Mouse (Mus musculus) midbrain, embryonic 14.5 days (tissue): ENCODE data around the gene Polr3gl. TPM values are rescaled to one million over a fixed set of nuclear protein-coding genes. Genes with fewer than 3 reads are reported as not detected.

Experiments
- ATAC-seq: fragments of 200-750 bp; cut with Nextera tagmentation; 2 replicates; pipeline ENCODE4 v1.8.0; 2017; ENCODE audit warnings: moderate number of reproducible peaks, moderate library complexity; ENCODE audit not compliant: low FRiP score, low TSS enrichment
- DNase-seq: peaks from one replicate; pipeline ENCODE4 v3.0.0-alpha.2; 2015
- H3K27ac ChIP-seq: fragments of 300-500 bp; sonication (generic); replicated peaks from 2 replicates; pipeline ENCODE4 v1.5.1; 2014; ENCODE audit warnings: mild to moderate bottlenecking, low read depth, low read length, moderate library complexity
- H3K27me3 ChIP-seq: fragments of 300-500 bp; sonication (generic); 2 replicates; pipeline ENCODE4 v1.6.1; 2014; ENCODE audit warnings: low read length, control low read depth, mixed read lengths; ENCODE audit not compliant: control insufficient read depth, insufficient read depth
- H3K36me3 ChIP-seq: fragments of 300-500 bp; sonication (generic); 2 replicates; pipeline ENCODE4 v1.6.1; 2014; ENCODE audit warnings: low read length, control low read depth; ENCODE audit not compliant: control insufficient read depth, insufficient read depth
- H3K4me1 ChIP-seq: fragments of 300-500 bp; sonication (generic); 2 replicates; pipeline ENCODE4 v1.6.1; 2014; ENCODE audit warnings: mild to moderate bottlenecking, antibody characterized with exemption, low read length, control low read depth; ENCODE audit not compliant: control insufficient read depth, insufficient read depth
- H3K4me2 ChIP-seq: fragments of 300-500 bp; sonication (generic); 2 replicates; pipeline ENCODE4 v1.6.1; 2014; ENCODE audit warnings: mild to moderate bottlenecking, low read length, moderate library complexity
- H3K4me3 ChIP-seq: fragments of 300-500 bp; sonication (generic); replicated peaks from 2 replicates; pipeline ENCODE4 v1.5.1; 2014; ENCODE audit warnings: low read depth, low read length
- H3K9ac ChIP-seq: fragments of 300-500 bp; sonication (generic); replicated peaks from 2 replicates; pipeline ENCODE4 v1.6.1; 2014; ENCODE audit warnings: mild to moderate bottlenecking, low read length, moderate library complexity
- H3K9me3 ChIP-seq: fragments of 300-500 bp; sonication (generic); 2 replicates; pipeline ENCODE4 v1.6.1; 2016; ENCODE audit warnings: low read length, control low read depth, mixed read lengths; ENCODE audit not compliant: control insufficient read depth
- WGBS: fragments of 180-500 bp; shearing (Covaris S2); extraction: QIAGEN DNeasy Blood & Tissue Kit; methylation state at CpG from one replicate; pipeline ENCODE4 v1.1.7; 2014; 5-methylcytosine and 5-hydroxymethylcytosine counted together
- polyA plus RNA-seq: library from polyadenylated mRNA; unstranded; fragments of >200 nt; fragmentation: Nextera tagmentation; extraction: Ambion mirVana; gene quantifications from 2 replicates; pipeline ENCODE4 v1.2.1, GENCODE M21; 2014

The Polr3gl gene
- polyA plus RNA-seq, 1 experiment from 2014 or later: 17.1 TPM

DNA sequence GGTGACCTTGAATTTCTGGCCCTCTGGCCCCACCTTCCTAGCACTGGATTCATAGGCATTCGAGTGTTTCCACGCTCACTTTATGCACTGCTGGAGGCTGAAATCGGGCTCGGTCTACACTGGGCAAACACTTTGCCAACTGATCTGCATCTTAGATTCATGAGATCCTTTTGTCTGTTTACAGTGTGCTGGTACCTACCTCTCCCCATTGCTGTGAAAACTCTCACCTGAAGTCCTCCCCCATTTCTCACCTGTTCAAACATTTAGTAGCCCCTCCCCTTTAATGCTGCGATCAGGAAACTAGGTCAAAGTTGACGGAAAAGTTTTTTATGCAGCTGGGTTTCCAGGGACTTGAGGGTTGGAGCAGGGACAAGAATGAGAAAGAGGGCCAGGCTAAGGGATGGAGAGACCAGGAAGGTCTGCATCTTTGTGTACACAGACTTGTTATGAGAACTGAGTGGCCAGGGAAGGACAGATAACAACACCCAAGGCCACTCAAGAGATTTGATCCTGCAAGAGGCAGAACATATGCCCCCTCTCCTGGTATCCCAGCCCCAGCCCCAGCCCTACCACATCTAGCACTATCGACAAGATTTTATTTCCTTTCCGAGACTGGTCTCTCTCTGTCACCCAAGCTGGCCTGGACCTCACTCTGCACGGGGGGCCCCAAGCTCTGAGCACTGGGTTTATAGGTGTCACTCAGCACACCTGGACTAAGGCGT is 29.9 kb downstream of the Polr3gl start:
- H3K27ac ChIP-seq: no peak overlapping the region
- WGBS: 83% methylated on average over 10 of the region's 10 CpGs

GRCm38 (mm10) chr3:96563267-96563666 is 30.7 kb downstream of the Polr3gl start:
- DNase-seq: no peak

More for the DNA sequence above, 29.9 kb downstream of the Polr3gl start:
- peaks cover 27% of the 10 kb centered on the region for H3K4me1 ChIP-seq
- no peak overlapping the region for H3K4me2 ChIP-seq
- DNase-seq: no peak
- ATAC-seq: no peak
- no peaks in the 10 kb centered on the region for H3K27me3 ChIP-seq
- H3K4me3 ChIP-seq: no peak overlapping the region
- H3K9me3 ChIP-seq: no peaks in the 10 kb centered on the region
- H3K9ac ChIP-seq: no peak overlapping the region
- peaks cover 22% of the 10 kb centered on the region for H3K36me3 ChIP-seq

DNA sequence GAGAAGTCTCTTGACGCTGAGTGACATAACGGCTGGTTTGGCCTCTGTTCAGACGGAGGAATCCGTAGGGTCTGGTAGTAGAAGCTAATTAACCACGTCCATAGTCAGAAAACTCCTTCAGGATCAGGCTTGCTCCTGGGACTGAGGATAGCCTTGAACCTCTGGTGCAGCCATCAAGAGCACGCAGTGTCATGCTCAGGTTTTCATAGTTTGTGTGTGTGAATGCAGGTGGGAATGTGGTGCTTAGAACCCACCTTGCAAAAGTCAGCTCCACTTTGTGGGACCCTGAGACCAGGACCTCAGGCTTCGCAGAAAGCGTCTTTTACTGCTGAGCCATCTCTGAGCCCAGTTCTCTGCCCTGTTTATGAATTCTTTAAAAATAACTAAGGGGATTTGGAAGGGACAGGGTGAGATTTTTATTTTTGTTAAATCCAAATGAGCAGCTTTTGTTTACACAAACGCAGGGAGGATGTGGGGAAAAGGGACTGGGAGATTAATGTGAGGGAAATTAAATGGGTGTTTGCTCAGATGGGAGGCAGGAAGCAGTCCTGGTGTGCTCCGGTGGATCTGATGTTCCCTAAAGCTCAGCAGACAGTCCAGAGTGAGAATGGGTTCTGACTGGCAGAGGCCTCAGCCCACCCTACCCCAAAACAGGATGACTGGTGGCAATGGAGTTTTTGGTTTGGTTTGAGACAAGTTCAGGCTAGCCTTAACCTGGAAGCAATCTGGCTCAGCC is 31.9 kb downstream of the Polr3gl start:
- H3K4me1 ChIP-seq: peaks cover 33% of the 10 kb centered on the region
- no peak overlapping the region for H3K9ac ChIP-seq
- no peaks in the 10 kb centered on the region for H3K9me3 ChIP-seq
- 0 out of 2 replicates have a peak overlapping the region, but pooled peaks have one; percentile 37 for H3K27ac ChIP-seq
- no peaks in the 10 kb centered on the region for H3K27me3 ChIP-seq
- H3K4me2 ChIP-seq: no peak overlapping the region
- no peak for DNase-seq
- peaks cover 22% of the 10 kb centered on the region for H3K36me3 ChIP-seq
- ATAC-seq: no peak
- no peak overlapping the region for H3K4me3 ChIP-seq
- WGBS: 57% methylated on average over 10 of the region's 10 CpGs

More at GRCm38 (mm10) chr3:96563267-96563666, 30.7 kb downstream of the Polr3gl start:
- no peak for ATAC-seq
- Histone ChIP-seq H3K36me3 (peaks cover 22% of the 10 kb centered on the region), H3K9me3 (no peaks in the 10 kb centered on the region), H3K9ac (no peak overlapping the region), H3K4me1 (peaks cover 33% of the 10 kb centered on the region), H3K4me2 (no peak overlapping the region), H3K27ac (no peak overlapping the region), H3K4me3 (no peak overlapping the region), H3K27me3 (no peaks in the 10 kb centered on the region)
- WGBS: 94% methylated on average over 8 of the region's 8 CpGs

GRCm38 (mm10) chr3:96560881-96561668 is 32.9 kb downstream of the Polr3gl start:
- H3K4me3 ChIP-seq: 0 out of 2 replicates have a peak overlapping the region, but pooled peaks have one; percentile 72

GRCm38 (mm10) chr3:96559911-96560850 is 33.8 kb downstream of the Polr3gl start:
- WGBS: 91% methylated on average over 23 of the region's 23 CpGs
- Histone ChIP-seq H3K9me3 (no peaks in the 10 kb centered on the region), H3K27ac (no peak overlapping the region), H3K4me2 (peak overlapping the region; percentile 76), H3K36me3 (peaks cover 22% of the 10 kb centered on the region), H3K4me1 (peaks cover 40% of the 10 kb centered on the region), H3K4me3 (peak overlapping the region; percentile 72), H3K9ac (peak overlapping the region; percentile 59; the same call in 1 of the 2 replicates), H3K27me3 (no peaks in the 10 kb centered on the region)
- DNase-seq (no peak), ATAC-seq (no peak)

More at GRCm38 (mm10) chr3:96560881-96561668, 32.9 kb downstream of the Polr3gl start:
- ATAC-seq (no peak), DNase-seq (no peak)
- Histone ChIP-seq H3K27me3 (no peaks in the 10 kb centered on the region), H3K36me3 (peaks cover 22% of the 10 kb centered on the region), H3K27ac (no peak overlapping the region), H3K9me3 (no peaks in the 10 kb centered on the region), H3K4me2 (peak overlapping the region; percentile 76), H3K4me1 (peaks cover 40% of the 10 kb centered on the region), H3K9ac (no peak overlapping the region)
- 89% methylated on average over 9 of the region's 9 CpGs for WGBS

- peak overlapping the region; percentile 59; the same call in 1 of the 2 replicates for H3K9ac ChIP-seq
- DNase-seq: no peak
- H3K27me3 ChIP-seq: no peaks in the 10 kb centered on the region
- no peak for ATAC-seq
- H3K4me2 ChIP-seq: peak overlapping the region; percentile 76
- peaks cover 40% of the 10 kb centered on the region for H3K4me1 ChIP-seq
- no peaks in the 10 kb centered on the region for H3K9me3 ChIP-seq
- H3K27ac ChIP-seq: no peak overlapping the region
- 87% methylated on average over 12 of the region's 12 CpGs for WGBS
- H3K36me3 ChIP-seq: peaks cover 22% of the 10 kb centered on the region
- peak overlapping the region; percentile 72 for H3K4me3 ChIP-seq
Observed at GRCm38 (mm10) chr3:96559398-96559910, 34.5 kb downstream of the Polr3gl start.

- no peak for ATAC-seq
- Histone ChIP-seq H3K4me2 (peak overlapping the region; percentile 76), H3K27ac (no peak overlapping the region), H3K4me1 (peaks cover 40% of the 10 kb centered on the region), H3K27me3 (no peaks in the 10 kb centered on the region), H3K9ac (peak overlapping the region; percentile 59), H3K4me3 (peak overlapping the region; percentile 72), H3K36me3 (peaks cover 22% of the 10 kb centered on the region), H3K9me3 (no peaks in the 10 kb centered on the region)
- no peak for DNase-seq
- 40% methylated on average over 10 of the region's 10 CpGs for WGBS
Observed at GRCm38 (mm10) chr3:96558668-96559196, 35.2 kb downstream of the Polr3gl start.
